Mouse (Mus musculus) cortical plate, adult 2 months (tissue): ENCODE results near the gene Bin2.

Experiments used
- CTCF ChIP-seq: fragments of 200-500 bp; IDR thresholded peaks from 2 replicates; pipeline ENCODE4 v1.5.1; 2011; ENCODE audit warnings: mild to moderate bottlenecking, control low read depth, low read length; ENCODE audit not compliant: insufficient read depth; ENCODE audit errors: extremely low read depth
- POLR2A ChIP-seq: fragments of 200-500 bp; IDR thresholded peaks from 2 replicates; pipeline ENCODE4 v1.6.1; 2011; ENCODE audit warnings: mild to moderate bottlenecking, low read length, control low read depth; ENCODE audit not compliant: insufficient read depth; ENCODE audit errors: extremely low read depth

DNA sequence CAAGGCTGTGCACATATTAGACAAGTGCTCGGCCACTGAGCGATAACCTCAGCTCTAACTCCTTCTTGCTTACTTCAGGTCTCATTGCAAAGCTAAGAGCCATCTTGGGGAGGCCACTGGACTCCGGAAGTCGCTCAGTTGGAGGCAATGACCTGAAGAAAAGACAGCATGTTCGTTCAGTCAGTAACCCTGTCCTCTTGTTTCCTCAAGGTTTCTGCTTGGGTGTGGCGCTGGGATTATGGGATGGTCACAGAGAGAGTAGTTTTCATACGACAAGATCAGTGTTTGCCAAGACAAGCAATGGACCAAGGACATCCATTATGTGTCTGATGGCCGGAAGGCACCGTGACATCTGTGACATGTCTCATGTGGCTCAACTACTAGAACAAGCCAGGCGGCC, 5.2 kb upstream of the Bin2 start:
- TF ChIP-seq CTCF, result no peak
- TF ChIP-seq POLR2A, result no peak
